Mouse (Mus musculus) hindbrain, embryonic 16.5 days (tissue): Measurements from ENCODE around the gene Plin2. TPM values are rescaled to one million over a fixed set of nuclear protein-coding genes. Genes with fewer than 3 reads are reported as not detected.
A peak's percentile ranks its signal among the peaks of the same experiment; 100 is the strongest.

ENCODE experiments used
- ATAC-seq: fragments of 200-750 bp; cut with Nextera tagmentation; 2 replicates; pipeline ENCODE4 v1.8.0; 2017; ENCODE audit warnings: moderate TSS enrichment, moderate library complexity
- H3K27ac ChIP-seq: fragments of 300-500 bp; sonication (generic); 2 replicates; pipeline ENCODE4 v1.5.1; 2014; ENCODE audit warnings: low read depth, mild to moderate bottlenecking, control low read depth, low read length, moderate library complexity
- H3K27me3 ChIP-seq: fragments of 300-500 bp; sonication (generic); replicated peaks from 2 replicates; pipeline ENCODE4 v1.6.1; 2014; ENCODE audit warnings: low read length; ENCODE audit not compliant: control insufficient read depth, insufficient read depth
- H3K36me3 ChIP-seq: fragments of 300-500 bp; sonication (generic); 2 replicates; pipeline ENCODE4 v1.6.1; 2014; ENCODE audit warnings: mild to moderate bottlenecking, low read length, moderate library complexity, mixed read lengths; ENCODE audit not compliant: control insufficient read depth, insufficient read depth
- H3K4me1 ChIP-seq: fragments of 300-500 bp; sonication (generic); 2 replicates; pipeline ENCODE4 v1.6.1; 2014; ENCODE audit warnings: low read depth, low read length; ENCODE audit not compliant: control insufficient read depth, insufficient read depth
- H3K4me2 ChIP-seq: fragments of 300-500 bp; sonication (generic); 2 replicates; pipeline ENCODE4 v1.6.1; 2014; ENCODE audit warnings: mild to moderate bottlenecking, low read length, control low read depth, moderate library complexity
- H3K4me3 ChIP-seq: fragments of 300-500 bp; sonication (generic); 2 replicates; pipeline ENCODE4 v1.5.1; 2014; ENCODE audit warnings: mild to moderate bottlenecking, low read length, control low read depth, moderate library complexity
- H3K9ac ChIP-seq: fragments of 300-500 bp; sonication (generic); 2 replicates; pipeline ENCODE4 v1.6.1; 2014; ENCODE audit warnings: low read depth, mild to moderate bottlenecking, control low read depth, low read length, moderate library complexity
- H3K9me3 ChIP-seq: fragments of 300-500 bp; sonication (generic); 2 replicates; pipeline ENCODE4 v1.6.1; 2014; ENCODE audit warnings: mild to moderate bottlenecking, low read length, moderate library complexity; ENCODE audit not compliant: control insufficient read depth
- WGBS: fragments of 180-500 bp; shearing (Covaris S2); extraction: QIAGEN DNeasy Blood & Tissue Kit; methylation state at CpG from one replicate; pipeline ENCODE4 v1.1.7; 2014; 5-methylcytosine and 5-hydroxymethylcytosine counted together
- polyA plus RNA-seq: library from polyadenylated mRNA; unstranded; fragments of >200 nt; fragmentation: Nextera tagmentation; extraction: Ambion mirVana; gene quantifications from 2 replicates; pipeline ENCODE4 v1.2.1, GENCODE M21; 2015

Gene Plin2
- 49.5 and 53.8 TPM in 2 replicates for polyA plus RNA-seq

- H3K4me2 ChIP-seq: peak within 1 kb of the TSS; percentile 83
- under 1% methylated on average over 18 of the region's 18 CpGs for WGBS
- peaks cover 4% of the 10 kb centered on the region; the same call in 1 of the 2 replicates for H3K36me3 ChIP-seq
- H3K4me3 ChIP-seq: peak within 1 kb of the TSS; percentile 62
- H3K9me3 ChIP-seq: no peaks in the 10 kb centered on the region
- no peak within 1 kb of the TSS for H3K27ac ChIP-seq
- H3K27me3 ChIP-seq: no peaks in the 10 kb centered on the region
- H3K9ac ChIP-seq: peak within 1 kb of the TSS; percentile 79
- peak; percentile 88 for ATAC-seq
- H3K4me1 ChIP-seq: peaks cover 6% of the 10 kb centered on the region
These were observed at the start of gene Plin2 for GRCm38 (mm10) chr4:86669780-86670201. TSS of gene Plin2 (minus strand) at chr4:86670060.

DNA sequence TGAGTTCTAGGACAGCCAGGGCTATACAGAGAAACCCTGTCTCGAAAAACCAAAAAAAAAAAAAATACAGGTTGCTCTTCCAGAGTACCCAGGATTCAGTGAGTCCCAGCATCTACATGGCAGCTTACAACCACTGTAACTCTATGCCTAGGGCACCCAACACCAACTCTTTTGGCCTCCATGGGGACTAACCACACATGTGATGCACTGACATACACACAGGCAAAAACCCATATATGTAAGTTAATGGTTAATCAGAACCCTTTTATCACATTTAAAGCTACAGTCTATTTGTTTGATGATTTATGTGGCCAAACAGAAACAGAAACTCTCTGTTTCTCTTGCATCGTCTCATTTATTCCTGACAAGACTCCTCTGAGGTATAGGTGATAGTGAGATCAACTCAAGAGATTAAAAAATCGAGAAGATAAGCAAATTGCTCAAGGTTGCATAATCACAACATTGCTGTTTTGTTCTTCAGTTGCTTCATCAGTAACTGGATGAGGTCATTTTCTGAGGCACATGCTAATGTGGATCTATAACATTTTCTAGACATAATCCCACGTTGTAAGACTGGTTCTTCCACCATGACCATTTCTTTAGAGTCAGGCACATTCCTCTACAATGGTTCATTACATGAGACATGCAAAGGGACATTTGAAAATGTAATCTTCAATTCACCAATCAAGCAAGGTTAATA, 49.2 kb upstream of the Plin2 start:
- ATAC-seq: no peak
- WGBS: 83% methylated on average over 4 of the region's 4 CpGs
- H3K27ac ChIP-seq: no peak overlapping the region
- H3K27me3 ChIP-seq: no peaks in the 10 kb centered on the region
- no peak overlapping the region for H3K4me2 ChIP-seq
- H3K36me3 ChIP-seq: no peaks in the 10 kb centered on the region
- no peak overlapping the region for H3K9ac ChIP-seq
- H3K9me3 ChIP-seq: no peaks in the 10 kb centered on the region
- no peak overlapping the region for H3K4me3 ChIP-seq
- H3K4me1 ChIP-seq: no peaks in the 10 kb centered on the region

GRCm38 (mm10) chr4:86717176-86717575, 47.3 kb upstream of the Plin2 start:
- Histone ChIP-seq H3K4me1 (no peaks in the 10 kb centered on the region), H3K4me3 (no peak overlapping the region), H3K27ac (no peak overlapping the region), H3K9me3 (no peaks in the 10 kb centered on the region), H3K9ac (no peak overlapping the region), H3K4me2 (no peak overlapping the region), H3K36me3 (no peaks in the 10 kb centered on the region), H3K27me3 (no peaks in the 10 kb centered on the region)
- WGBS: 81% methylated on average over 1 of the region's 1 CpGs
- no peak for ATAC-seq

DNA sequence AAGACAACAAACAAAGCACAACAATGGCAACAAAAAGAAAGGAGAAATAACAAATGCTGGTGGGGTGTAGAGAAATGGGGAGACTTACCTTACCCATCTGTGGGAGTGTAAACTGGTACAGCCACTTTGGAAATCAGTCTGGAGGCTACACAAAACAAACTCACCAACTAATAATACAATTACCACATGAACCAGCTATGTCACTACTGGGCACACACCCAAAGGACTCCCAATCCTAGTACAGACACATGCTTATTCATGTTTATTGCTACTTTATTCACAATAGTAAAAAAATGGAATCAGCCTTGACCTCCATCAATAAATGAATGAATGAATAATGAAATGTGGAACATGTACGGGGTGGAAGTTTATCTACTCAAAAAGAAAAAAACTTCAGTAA, 45.5 kb upstream of the Plin2 start:
- H3K4me3 ChIP-seq: no peak overlapping the region
- WGBS: 96% methylated on average over 1 of the region's 1 CpGs
- H3K4me2 ChIP-seq: no peak overlapping the region
- no peaks in the 10 kb centered on the region for H3K36me3 ChIP-seq
- H3K9me3 ChIP-seq: no peaks in the 10 kb centered on the region
- H3K27ac ChIP-seq: no peak overlapping the region
- no peak for ATAC-seq
- no peak overlapping the region for H3K9ac ChIP-seq
- H3K4me1 ChIP-seq: no peaks in the 10 kb centered on the region
- H3K27me3 ChIP-seq: no peaks in the 10 kb centered on the region

DNA sequence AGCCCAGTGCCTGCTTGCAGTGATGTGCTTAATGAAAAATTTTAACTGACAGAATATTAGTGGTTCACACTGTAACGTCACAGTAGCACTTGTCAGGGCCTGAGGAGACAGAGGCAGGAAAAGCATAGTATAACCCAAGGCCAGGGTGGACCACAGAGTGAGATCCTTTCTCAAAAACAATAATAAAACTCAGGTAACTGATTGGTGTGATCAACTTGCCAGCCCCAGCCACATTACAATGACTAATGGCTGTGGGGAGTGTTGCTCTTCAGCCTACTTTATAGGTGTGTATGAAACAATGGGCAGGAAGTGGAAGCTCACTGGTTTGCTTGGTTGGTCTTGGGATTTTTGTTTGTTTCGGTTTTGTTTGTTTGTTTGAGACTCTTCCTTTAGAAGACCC, 43.7 kb upstream of the Plin2 start:
- ATAC-seq: no peak
- Histone ChIP-seq H3K4me3 (no peak overlapping the region), H3K9me3 (no peaks in the 10 kb centered on the region), H3K4me1 (no peaks in the 10 kb centered on the region), H3K36me3 (no peaks in the 10 kb centered on the region), H3K9ac (no peak overlapping the region), H3K27me3 (no peaks in the 10 kb centered on the region), H3K27ac (no peak overlapping the region), H3K4me2 (no peak overlapping the region)
- 81% methylated on average over 2 of the region's 2 CpGs for WGBS

DNA sequence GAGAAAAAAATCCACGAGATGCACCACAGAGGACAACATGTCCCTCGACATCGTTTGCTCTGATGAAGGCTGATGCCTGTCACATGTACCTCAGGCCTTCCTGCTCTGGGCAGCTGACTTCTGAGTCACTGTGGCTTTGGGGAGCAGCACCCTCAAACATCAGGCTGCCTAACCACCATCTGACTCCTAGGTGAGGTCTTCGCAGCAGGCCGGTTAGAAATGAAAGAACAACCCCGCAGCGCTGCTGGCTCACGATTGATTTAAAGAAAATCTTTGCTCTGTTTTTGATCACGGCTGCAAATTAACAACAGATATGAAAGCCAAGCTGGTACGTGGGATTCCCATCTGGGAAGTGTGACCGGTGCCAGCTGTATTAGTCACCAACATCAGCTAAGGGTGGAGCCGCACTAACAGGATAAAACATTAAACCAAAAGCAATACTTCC, 42.9 kb upstream of the Plin2 start:
- no peaks in the 10 kb centered on the region for H3K27me3 ChIP-seq
- no peak overlapping the region for H3K4me2 ChIP-seq
- H3K9me3 ChIP-seq: no peaks in the 10 kb centered on the region
- no peaks in the 10 kb centered on the region for H3K36me3 ChIP-seq
- ATAC-seq: no peak
- no peak overlapping the region for H3K27ac ChIP-seq
- WGBS: 89% methylated on average over 12 of the region's 12 CpGs
- H3K4me1 ChIP-seq: no peaks in the 10 kb centered on the region
- no peak overlapping the region for H3K9ac ChIP-seq
- no peak overlapping the region for H3K4me3 ChIP-seq

- Histone ChIP-seq H3K27ac (no peak overlapping the region), H3K9me3 (no peaks in the 10 kb centered on the region), H3K4me1 (no peaks in the 10 kb centered on the region), H3K4me2 (no peak overlapping the region), H3K36me3 (no peaks in the 10 kb centered on the region), H3K27me3 (no peaks in the 10 kb centered on the region), H3K4me3 (no peak overlapping the region), H3K9ac (no peak overlapping the region)
- ATAC-seq: no peak
- 66% methylated on average over 4 of the region's 4 CpGs for WGBS
These were observed 40.9 kb upstream of the Plin2 start for GRCm38 (mm10) chr4:86710666-86711215.

GRCm38 (mm10) chr4:86710034-86710650, 40.3 kb upstream of the Plin2 start:
- Histone ChIP-seq H3K9me3 (no peaks in the 10 kb centered on the region), H3K4me3 (no peak overlapping the region), H3K27ac (no peak overlapping the region), H3K9ac (no peak overlapping the region), H3K27me3 (no peaks in the 10 kb centered on the region), H3K36me3 (no peaks in the 10 kb centered on the region), H3K4me1 (no peaks in the 10 kb centered on the region), H3K4me2 (no peak overlapping the region)
- 60% methylated on average over 6 of the region's 6 CpGs for WGBS
- ATAC-seq: no peak

- WGBS: 28% methylated on average over 1 of the region's 1 CpGs
- Histone ChIP-seq H3K36me3 (no peaks in the 10 kb centered on the region), H3K9me3 (no peaks in the 10 kb centered on the region), H3K9ac (no peak overlapping the region), H3K27me3 (no peaks in the 10 kb centered on the region), H3K4me3 (no peak overlapping the region), H3K4me2 (no peak overlapping the region), H3K27ac (no peak overlapping the region), H3K4me1 (no peaks in the 10 kb centered on the region)
- no peak for ATAC-seq
These were observed 38.9 kb upstream of the Plin2 start for GRCm38 (mm10) chr4:86708801-86709200.
